Mouse (Mus musculus) c-Kit-negative CD71-positive TER-119-positive erythroid progenitor cells, embryonic 14.5 days (primary cell): ENCODE data around the gene Rgl1.

Experiments used
- DNase-seq: peaks from one replicate; pipeline ENCODE4 v3.0.0-alpha.2; 2013; ENCODE audit warnings: low read depth, low spot score

The Rgl1 gene

DNA sequence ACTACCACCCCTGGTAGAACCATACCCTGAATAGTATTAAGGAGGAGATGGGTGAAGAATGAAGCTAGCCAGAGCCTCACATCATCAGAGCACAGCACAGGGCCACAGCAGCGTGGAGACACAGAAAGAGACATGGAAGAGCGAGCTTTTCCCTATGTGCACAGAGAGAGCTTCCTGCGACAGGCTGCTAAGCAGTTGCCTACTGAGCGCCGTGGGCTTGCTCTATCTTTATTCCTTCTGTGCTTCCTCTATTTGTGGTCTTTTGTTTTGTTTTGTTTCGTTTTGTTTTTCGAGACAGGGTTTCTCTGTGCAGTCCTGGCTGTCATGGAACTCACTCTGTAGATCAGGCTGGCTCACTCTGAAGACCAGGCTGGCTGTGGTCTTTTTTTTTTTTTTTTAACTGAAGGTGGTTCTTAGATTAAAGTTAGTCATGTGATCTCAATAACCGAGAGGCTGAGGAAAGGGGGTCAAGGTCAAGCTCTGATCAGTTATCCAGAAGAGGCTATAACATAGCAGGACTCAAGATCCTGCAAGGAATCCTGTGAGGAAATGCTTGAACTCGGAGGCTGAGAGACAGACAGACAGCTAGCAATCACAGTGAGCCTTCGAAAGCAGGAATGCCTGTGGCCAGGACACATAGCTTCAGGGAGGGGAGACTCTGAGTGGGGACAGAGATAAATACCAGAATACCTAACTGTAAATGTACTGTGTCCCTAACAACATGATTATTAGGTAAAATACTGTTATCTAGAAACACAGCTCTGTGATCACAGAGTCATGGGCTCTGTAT, 150.0 kb downstream of the Rgl1 start:
- DNase-seq = no peak

DNA sequence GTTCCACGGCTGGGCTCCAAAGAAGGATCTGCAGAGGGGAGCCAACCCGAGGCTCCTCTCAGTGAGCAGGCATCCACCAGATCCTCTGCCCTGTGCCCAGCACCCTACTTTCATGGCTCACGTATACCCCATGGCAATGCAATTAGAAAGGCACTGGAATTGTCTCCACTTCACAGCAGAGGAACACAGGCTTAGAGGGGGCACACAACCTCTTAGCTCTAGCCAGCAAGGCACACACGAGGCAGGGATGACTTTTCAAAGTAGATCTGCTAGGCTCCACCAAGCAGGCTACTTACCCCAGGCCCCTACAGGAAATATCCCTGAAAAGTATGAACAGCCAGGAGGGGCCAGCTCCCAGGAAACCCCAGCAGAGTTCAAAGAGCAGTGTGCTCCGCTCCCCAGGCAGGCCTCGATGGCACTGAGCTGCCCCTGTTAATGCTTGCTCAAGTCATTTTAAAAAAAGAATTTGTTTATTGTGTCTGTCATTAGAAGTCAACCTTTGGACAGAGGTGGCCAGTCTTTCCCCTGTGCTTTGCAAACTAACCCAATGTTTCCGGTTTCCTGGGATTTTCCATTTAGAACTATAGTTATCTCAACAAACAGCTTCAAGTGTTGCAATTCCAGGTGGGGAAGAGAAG, 151.3 kb downstream of the Rgl1 start:
- DNase-seq = no peak

DNA sequence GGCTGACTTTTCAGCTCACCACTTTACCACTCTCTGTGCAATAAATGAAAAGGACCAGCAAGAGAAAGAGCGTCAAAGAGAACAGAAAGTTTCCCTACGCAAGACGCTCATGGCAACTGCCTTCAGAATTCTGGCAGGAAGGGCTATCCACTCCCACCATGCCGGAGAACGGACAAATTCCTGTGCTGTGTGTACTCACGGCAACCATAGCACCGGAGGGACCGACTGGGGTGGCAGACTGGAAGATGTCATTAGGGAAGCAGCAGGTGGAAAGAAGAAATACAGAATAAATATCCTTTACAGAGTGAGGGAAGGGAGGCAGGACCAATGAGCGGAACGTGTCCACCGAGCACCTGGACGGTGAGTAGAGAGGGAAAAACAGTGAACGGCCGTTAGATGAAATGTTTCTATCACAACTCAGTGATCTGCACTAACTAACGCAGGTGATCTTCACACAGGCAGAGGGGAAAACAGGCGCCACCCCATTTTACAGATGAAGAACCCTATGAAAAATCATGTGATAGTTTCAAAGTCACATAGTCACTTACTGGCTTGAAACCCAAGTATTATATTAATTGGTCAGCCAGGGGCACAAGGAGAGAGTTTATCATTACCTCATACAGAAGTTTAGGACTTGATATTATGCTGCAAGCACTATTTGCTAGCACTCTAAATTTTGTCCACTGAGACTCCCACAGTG, 152.8 kb downstream of the Rgl1 start:
- DNase-seq = no peak

DNA sequence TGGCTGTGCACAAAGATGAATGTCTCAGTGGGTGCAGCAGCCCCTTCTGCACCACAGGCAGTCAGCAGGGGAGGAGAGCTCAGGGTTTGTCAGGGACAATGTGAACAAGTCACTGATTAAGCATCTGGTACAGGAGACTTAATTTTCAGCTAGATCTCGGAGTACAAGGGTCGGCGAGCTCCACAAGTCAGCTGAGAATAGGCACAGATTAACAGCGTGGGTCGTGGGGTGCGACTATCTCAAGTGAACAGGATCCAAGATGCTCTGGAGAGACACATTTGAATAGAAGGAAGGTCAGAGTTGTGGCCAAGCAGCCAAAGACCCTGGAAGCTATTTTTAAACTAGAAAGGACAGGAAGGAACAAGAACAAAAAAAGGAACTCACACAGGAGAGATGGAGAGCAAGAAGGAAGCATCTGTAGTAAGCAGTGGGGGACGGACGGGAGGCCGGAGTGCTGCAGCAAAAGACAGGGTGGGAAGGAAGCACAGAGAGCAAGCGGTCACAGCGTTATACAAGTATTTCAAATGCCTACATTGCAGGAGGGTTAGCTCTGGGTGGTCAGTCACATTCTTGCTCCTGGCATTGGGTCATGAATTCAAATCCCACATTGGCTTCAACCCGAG, 153.5 kb downstream of the Rgl1 start:
- no peak for DNase-seq

DNA sequence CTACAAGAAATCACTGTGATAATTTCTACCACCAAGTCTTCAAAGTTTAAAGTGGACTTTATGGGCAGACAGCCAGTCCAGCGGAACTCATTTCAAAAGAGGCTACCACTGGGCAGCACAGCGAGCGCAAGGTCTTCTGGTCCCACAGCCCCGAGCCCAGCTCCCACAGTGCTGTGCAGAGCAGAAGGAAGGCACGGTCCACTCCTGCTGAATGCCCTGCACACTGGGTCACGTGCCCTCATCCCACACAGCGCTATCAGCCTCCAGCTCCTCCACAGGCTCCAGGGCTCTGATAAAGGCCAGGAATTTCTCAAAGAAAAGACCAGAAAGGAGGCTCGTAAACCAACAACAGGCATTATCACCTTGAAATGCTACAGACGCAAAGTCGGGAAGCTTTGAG, 156.6 kb downstream of the Rgl1 start:
- no peak for DNase-seq

DNA sequence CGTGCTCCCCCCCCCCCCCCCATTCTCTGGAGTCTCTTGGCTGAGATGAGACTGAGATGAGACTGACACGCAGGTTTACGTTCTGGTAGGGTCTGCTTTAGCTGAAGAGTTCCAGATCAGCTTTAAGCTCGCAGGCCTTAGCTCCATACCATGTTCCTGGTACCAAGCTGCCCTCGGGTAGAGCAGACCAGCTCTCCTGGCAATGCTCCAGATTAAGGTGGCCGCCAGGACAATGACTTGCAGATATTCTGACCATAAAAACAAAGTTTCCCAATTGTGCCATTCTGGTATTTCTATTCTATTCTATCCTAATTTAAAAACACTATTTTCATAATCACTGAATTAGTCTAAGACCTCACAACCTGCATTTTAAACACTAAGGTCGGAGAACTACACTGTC, 157.1 kb downstream of the Rgl1 start:
- DNase-seq = no peak

DNA sequence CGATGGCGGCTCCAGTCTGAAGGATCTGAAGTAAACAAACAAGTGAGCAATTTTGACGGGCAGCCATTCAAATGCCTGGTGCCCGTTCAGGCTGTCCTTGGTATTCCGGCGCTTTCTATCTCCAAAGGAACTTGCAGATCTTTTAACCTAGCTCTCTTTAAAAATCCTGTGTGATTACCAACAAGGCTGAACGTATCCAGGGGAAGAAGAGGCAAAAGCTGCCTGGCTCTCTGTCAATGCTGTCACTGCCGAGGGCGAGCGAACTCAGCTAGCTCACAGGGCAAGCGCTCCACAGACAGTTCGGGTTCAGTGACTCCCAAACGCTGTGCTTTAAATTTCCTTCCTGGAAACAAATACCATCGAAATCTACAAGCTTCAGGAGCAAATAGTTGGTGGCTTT, 158.4 kb downstream of the Rgl1 start:
- DNase-seq = no peak

DNA sequence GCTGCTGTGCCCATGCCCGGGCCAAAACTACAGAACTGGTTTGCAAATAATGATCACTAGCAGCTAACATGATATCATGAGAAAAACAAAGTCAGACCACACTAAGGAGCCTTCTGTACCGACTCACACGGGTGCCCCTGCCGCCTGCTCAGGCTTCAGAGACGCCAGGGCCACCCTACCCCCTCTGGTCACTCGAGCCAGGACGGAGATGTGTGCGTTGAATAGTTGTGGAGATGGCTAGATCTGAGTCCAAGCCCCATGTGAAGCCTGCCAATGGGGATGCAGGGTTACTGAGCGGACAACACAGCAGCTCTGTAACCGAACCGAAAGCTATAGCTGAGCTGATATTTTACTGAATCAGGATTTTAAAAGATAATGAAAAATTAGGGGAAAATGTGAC, 159.4 kb downstream of the Rgl1 start:
- no peak for DNase-seq

DNA sequence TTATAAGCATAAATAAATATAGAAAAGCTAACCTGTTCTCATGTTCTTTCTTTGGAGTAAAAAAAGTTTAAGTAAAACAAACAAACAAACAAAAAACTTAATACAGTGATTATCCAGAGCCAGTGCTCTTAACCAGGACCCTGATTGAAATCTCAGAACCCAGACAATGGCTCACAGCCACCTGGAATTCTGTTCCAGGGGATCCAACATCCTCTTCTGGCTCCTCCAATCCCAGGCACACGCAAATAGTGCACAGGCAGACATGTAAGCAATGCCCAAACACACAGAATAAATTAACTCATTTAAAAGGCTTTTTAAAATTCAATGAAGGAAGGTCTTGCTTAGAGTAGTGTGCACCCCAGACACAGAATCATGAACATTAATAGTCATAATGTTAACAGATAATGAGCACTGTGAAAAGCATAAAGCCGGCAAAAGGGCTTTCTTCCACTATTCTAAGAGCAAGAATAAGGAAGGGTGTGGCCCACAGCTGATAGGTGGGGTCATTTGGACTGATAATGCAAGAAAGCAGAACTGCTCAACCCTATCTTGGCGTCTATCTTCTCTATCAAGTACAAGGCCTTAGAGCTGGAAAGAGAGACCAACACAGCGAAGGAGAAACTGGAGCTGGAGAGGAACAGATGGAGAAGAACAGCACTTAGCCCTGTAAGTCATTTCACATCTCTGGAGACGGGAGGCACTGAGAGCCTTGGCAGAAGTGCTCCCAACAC, 160.1 kb downstream of the Rgl1 start:
- DNase-seq = no peak

DNA sequence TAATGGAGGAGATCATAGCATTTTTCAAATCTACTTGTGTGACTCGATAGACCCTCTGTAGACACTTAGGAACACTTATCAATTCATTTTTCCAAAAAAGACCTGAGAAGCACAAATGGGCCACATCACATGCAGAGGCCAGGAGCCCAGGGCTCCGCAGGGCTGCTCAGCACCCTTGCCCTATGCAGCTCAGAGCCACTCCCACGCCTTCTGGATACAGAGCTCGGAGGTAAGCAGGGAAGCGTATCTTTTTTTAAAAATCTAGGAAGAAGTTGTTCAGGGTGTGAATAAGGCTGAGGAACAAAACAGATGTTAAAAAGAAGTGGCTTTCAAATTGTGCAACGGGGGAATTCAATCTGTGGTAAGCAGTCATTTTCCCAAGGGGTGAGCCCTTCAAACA, 162.0 kb downstream of the Rgl1 start:
- DNase-seq = no peak

DNA sequence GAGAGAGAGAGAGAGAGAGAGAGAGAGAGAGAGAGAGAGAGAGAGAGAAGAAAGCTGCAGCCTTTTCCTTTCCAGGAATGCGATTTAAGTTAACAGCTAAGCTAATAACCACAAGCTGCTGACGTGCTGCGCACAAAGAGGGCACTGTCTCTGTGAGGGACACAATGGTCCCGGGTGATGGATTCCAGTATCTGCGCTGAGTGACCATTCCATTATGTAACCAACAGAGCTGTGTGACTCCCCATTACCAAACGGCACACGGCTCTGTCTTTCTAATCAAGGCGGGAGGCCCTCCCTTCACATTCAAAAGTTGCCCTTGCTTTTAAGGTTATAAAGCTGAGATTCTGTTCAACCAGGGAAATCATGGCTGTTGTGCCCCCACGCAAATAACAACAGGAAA, 162.5 kb downstream of the Rgl1 start:
- DNase-seq = no peak

DNA sequence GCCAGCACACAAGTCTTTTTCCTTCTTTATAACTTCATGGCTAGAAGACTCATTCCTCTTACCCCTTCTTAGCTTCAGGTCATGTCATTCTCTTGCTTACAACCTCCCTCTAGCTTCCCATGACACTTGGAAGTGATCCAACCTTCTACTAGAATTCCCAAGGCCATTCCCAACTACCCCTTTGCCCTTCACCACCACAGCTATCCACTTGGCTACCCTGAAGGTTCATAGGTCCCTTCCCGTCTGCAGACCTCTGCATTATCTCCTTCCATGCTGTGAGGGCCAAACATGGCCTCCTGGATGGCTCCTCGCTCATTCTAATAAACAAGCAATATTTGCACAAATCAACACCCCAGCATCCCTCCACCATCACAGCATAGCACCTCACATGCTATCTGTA, 165.7 kb downstream of the Rgl1 start:
- DNase-seq = no peak

DNA sequence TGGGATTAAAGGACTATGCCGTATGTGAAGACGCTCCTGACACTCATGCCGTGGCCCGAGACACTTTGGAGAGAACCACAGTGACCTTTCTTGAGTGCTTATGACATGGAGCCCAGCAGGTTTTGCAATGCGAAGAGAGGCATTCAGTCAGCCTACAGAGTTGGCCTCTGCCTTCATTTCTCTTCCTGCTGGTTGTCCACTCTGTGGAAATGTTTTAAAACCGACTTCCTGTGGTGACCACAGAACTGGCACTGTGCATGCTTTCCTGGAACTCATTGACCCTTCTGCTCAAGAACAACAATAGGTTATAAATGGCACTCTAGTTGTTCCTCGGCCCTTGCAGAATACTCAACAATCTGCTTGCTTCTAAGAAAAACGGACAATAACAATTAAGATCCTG, 166.8 kb downstream of the Rgl1 start:
- no peak for DNase-seq

DNA sequence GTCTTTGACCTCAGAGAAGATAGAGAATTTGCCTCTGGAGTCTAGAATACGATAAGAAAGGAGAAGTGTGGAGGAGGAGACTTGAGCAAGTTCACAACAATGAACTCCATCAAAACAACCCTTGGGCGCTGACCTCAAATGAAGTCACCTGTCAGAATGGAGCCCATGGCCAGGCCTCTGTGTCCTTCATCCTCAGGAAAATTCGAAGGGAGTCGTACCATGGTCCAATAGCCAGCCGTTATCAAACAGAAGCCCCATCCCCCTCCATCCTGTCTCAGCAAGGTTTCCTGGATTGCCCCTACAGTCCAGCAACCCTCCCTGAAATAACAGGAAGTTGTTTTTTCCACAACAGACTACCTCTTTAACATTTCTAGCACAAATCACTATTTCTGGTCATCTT, 171.5 kb downstream of the Rgl1 start:
- DNase-seq = no peak

DNA sequence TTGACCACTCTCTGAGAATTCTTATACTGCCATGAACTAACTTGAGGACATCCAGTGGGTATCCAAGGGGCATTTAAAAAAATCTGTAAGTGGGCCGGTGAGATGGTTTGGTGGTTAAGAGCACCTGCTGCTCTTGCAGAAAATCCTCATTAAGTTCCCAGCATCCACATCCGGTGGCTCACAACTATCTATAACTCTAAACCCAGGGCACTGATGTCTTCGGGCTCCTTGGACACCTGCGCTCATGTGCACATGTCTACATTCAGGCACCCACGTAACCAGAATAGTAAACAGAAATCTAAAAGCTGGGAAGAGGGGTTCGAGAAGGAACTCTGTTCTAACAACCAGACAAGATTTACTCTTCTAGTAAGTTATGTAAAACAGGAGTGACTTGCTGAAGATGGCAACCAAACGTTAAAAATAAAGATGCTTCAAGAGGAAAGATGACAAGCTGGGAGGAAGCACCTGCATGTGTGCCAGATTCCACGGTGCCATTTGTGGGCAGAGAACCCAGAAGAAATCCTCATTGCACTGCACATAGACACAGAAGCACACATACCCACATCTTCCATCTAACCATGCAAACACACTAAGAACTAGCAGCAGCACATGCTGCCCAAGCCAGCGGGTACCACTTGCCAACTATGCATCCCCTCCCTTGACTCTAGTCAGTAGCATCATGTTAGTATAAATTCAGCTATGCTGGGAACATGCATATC, 172.2 kb downstream of the Rgl1 start:
- no peak for DNase-seq

DNA sequence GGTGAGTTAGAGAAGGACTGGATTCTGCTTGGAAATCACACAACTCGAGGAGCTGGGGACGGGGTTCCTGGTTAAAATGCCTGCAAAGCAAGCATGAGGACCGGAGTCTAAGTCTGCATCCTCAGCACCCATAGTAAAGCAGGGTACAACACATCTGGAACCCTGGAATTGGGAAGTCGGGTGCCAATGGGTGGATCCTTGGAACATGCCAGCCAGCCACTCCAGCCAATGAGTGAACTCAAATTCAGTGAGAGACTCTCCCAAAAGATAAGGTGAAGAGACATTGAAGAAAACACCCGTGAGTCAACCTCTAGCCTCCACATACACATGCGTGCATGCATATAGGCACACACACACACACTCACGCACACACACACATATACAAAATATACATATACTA, 172.8 kb downstream of the Rgl1 start:
- DNase-seq = peak; percentile 51

DNA sequence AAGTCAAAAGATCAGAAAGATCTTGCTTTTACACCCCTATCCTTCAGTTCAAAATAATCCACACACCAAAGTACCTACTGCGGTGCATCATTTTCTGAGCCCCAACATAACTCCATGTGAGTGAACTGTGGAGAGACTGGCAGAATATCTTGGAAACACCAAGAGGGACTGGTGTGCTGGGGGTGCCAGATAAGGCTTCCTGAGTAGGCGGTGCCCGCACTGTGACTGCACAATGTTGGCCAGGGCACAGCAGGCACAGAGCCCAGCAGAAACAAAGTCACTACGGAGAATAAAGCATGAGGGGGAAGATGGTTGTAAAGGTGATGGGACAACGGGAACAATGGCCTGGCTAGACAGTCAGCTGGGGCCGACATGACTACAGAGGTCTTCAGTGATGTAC, 173.5 kb downstream of the Rgl1 start:
- peak; percentile 78 for DNase-seq

DNA sequence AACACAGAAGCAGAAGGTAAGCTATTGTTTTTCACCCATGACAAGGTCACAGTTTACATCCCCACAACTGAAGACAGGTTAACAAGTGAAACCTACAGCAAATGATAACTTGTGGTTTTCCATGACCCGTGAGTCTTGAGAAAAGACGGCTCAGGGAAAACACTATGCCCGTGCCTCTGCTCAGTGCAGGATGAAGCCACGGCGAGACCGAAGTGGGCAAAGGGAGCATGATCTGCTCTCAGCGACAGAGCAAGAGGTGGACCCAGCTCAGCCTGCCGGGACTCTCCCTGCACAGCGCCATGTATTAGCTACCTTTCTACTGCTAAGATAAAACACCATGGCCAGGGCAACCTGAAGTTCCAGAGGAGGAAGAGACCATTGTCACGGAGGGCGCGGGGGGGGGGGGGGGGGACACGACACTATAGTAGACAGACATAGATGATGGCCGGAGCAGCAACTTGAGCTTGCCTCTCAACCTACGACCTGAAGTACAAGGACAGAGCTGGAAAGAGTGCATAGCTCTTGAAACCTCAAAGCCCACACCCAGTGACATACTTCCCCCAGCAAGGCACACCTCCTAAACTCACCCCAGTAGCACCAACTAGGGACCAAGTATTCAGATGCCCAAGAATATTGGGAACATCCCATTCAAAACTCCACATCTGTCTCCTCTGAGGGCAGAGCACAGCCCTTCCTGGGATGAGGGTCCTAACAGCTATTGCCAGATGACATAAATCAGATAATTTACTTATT, 174.2 kb downstream of the Rgl1 start:
- peak; percentile 54 for DNase-seq

DNA sequence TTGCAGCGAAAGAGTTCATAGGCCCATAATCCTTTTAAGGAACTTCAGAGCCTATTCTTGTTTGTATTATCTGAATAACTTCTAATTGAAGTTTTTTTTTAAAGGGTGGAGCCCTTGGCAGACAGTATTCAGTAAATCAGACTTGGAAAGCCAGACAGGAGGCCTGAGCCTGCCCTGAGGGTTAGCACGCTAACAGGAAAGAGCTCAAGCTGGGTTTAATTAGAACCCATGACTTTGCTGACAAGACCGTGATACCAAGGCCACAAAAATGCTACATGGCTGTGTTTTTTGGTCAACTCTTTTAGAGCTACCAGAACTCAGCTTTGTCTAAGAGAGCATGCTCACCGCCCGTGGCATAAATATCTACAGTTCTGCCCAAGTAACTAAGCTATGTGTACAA, 175.8 kb downstream of the Rgl1 start:
- no peak for DNase-seq

DNA sequence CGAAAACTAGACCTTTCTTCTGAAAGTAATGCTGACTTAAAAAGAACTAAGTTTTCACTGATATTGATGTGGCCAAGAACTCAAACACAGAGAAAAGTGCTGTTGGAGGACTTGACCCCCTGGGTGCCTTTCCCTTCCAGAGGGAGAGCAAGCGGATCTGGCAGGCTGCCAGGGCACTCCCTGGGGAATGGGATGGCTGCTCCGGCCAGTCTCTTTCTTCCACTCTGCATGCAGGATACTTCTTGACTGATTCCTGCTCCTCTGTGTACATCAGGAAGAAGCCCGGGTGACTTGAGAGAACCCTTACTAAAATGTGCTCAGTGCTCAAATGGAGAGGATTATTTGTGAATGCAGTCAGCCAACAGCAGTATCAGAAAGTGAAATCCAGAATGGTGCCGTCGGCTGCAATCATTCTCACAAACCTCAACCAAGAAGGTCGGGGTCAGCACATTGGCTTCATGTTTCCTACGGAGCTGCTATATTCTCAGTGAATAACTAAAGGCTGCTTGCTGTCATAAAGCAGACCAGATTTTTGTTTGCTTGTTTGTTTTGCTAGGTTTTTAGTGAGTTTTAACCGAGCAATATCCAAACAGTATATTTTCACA, 176.7 kb downstream of the Rgl1 start:
- DNase-seq = no peak
